Mouse (Mus musculus) T-helper 1 cell (primary cell): ENCODE data around the gene Zg16.

Experiments used
- in situ Hi-C: fragments of 300-600 bp; cut with MboI, MseI; formaldehyde crosslinking; loops from one replicate; pipeline ENCODE4 v1.15.1; 2025; ENCODE audit warnings: high pct_unique_total_duplicates

The Zg16 gene

GRCm38 (mm10) chr7:127007313-127008024 is 79.7 kb downstream of the Zg16 start:
- in situ Hi-C loops, result no loop called here

GRCm38 (mm10) chr7:127004122-127004875 is 82.8 kb downstream of the Zg16 start:
- in situ Hi-C loops, result no loop called here

GRCm38 (mm10) chr7:127003620-127004019 is 83.5 kb downstream of the Zg16 start:
- in situ Hi-C loops, result no loop called here
